Mouse (Mus musculus) neural tube, embryonic 12.5 days (tissue): ENCODE data around the gene Irf8. TPM values are rescaled to one million over a fixed set of nuclear protein-coding genes. Genes with fewer than 3 reads are reported as not detected.
A peak's percentile ranks its signal among the peaks of the same experiment; 100 is the strongest.
"Not testable (repeated sequence)": the region's sequence is repeated elsewhere in the genome, so short reads cannot be mapped to it uniquely, and the experiment has no call there.

Source experiments
- ATAC-seq: fragments of 200-750 bp; cut with Nextera tagmentation; 2 replicates; pipeline ENCODE4 v1.8.0; 2017; ENCODE audit warnings: low read depth, mild to moderate bottlenecking, moderate TSS enrichment, moderate library complexity; ENCODE audit not compliant: low FRiP score
- H3K27ac ChIP-seq: fragments of 300-500 bp; sonication (generic); 2 replicates; pipeline ENCODE4 v1.5.1; 2016
- H3K27me3 ChIP-seq: fragments of 300-500 bp; sonication (generic); replicated peaks from 2 replicates; pipeline ENCODE4 v1.6.1; 2016; ENCODE audit warnings: mild to moderate bottlenecking
- H3K36me3 ChIP-seq: fragments of 300-500 bp; sonication (generic); 2 replicates; pipeline ENCODE4 v1.6.1; 2016; ENCODE audit warnings: mild to moderate bottlenecking
- H3K4me1 ChIP-seq: fragments of 300-500 bp; sonication (generic); 2 replicates; pipeline ENCODE4 v1.6.1; 2016
- H3K4me2 ChIP-seq: fragments of 300-500 bp; sonication (generic); replicated peaks from 2 replicates; pipeline ENCODE4 v1.6.1; 2016; ENCODE audit warnings: mild to moderate bottlenecking
- H3K4me3 ChIP-seq: fragments of 300-500 bp; sonication (generic); 2 replicates; pipeline ENCODE4 v1.5.1; 2016
- H3K9ac ChIP-seq: fragments of 300-500 bp; sonication (generic); 2 replicates; pipeline ENCODE4 v1.6.1; 2016; ENCODE audit warnings: mild to moderate bottlenecking
- H3K9me3 ChIP-seq: fragments of 300-500 bp; sonication (generic); 2 replicates; pipeline ENCODE4 v1.6.1; 2016; ENCODE audit warnings: mild to moderate bottlenecking
- WGBS: fragments of 180-500 bp; shearing (Covaris S2); methylation state at CpG from one replicate; pipeline ENCODE4 v1.1.7; 2016; 5-methylcytosine and 5-hydroxymethylcytosine counted together
- polyA plus RNA-seq: library from polyadenylated mRNA; unstranded; fragments of >200 nt; fragmentation: Nextera tagmentation; extraction: Ambion mirVana; gene quantifications from 2 replicates; pipeline ENCODE4 v1.2.1, GENCODE M21; 2016

Irf8 gene
- polyA plus RNA-seq, 1 experiment from 2014 or later, result 5.5 TPM

DNA sequence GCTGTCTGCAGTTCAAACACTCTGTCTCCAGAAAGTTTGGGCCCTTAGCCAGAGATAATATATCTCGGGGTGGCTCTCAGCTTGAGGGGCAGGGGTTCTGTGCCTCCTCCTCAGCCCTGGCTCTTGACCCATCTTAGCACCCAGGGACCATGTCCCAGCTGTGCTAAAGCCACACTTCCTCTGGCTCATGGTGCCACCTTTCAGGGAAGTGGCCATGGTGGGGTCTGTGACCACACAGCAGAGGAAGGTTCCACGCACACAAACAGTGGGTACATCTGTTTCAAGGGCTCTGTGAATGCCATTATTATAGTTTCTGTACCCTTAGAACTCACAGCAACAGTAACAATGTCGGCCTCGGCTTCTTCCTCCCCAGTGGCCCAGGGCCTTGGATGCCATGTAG, 47.6 kb downstream of the Irf8 start:
- H3K27me3 ChIP-seq, result no peaks in the 10 kb centered on the region; the same call in 1 of the 2 replicates
- no peak overlapping the region for H3K4me2 ChIP-seq
- H3K27ac ChIP-seq, result no peak overlapping the region
- no peaks in the 10 kb centered on the region for H3K36me3 ChIP-seq
- H3K4me3 ChIP-seq, result no peak overlapping the region
- no peak overlapping the region for H3K9ac ChIP-seq
- no peaks in the 10 kb centered on the region for H3K9me3 ChIP-seq
- 81% methylated on average over 4 of the region's 4 CpGs for WGBS
- H3K4me1 ChIP-seq, result no peaks in the 10 kb centered on the region
- ATAC-seq, result no peak

DNA sequence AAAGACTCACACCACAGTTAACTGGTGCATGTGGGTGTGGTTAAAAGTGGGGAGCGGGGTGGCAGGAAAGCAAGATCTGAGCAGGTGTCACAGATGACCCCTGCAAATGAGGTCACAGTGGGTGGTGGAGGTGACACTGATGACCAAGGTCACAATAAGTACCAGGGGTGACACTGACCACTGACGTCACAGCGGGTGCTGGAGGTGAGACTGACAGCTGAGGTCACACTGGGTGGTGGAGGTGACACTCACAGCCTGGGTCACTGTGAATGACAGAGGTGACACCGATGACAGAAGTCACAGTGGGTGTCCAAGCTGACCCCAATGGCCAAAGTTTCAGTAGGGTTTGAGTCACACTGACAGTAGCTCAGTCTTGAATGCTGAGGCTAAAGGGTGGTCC, 50.6 kb downstream of the Irf8 start:
- Histone ChIP-seq H3K4me3 (no peak overlapping the region), H3K9ac (no peak overlapping the region), H3K9me3 (no peaks in the 10 kb centered on the region), H3K4me2 (no peak overlapping the region), H3K27ac (no peak overlapping the region), H3K36me3 (no peaks in the 10 kb centered on the region), H3K27me3 (no peaks in the 10 kb centered on the region), H3K4me1 (no peaks in the 10 kb centered on the region)
- 90% methylated on average over 4 of the region's 4 CpGs for WGBS
- no peak for ATAC-seq

DNA sequence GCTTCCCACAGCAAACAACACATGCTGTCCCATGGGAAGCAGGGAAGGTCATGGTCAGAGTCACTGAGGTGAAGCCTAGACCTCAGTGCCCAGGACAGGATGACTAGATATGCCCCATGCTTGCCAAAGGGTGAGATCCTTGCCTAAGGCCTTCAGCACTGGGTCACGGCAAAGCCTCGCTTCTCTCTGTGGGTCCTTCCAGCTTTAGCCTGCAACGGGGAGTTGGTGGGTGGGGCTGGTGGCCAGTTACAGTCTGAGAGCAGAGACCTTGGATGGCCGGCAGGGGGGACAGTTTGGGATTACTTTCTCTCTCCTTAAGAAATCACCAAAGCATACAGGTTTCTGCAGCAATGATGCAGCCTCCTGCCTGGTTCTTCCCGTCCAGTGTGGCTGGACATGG, 51.5 kb downstream of the Irf8 start:
- no peaks in the 10 kb centered on the region for H3K27me3 ChIP-seq
- H3K36me3 ChIP-seq, result no peaks in the 10 kb centered on the region
- no peak for ATAC-seq
- WGBS, result 42% methylated on average over 5 of the region's 5 CpGs
- H3K4me1 ChIP-seq, result no peaks in the 10 kb centered on the region
- no peak overlapping the region for H3K4me2 ChIP-seq
- H3K9ac ChIP-seq, result no peak overlapping the region
- no peak overlapping the region for H3K4me3 ChIP-seq
- no peak overlapping the region for H3K27ac ChIP-seq
- no peaks in the 10 kb centered on the region for H3K9me3 ChIP-seq

DNA sequence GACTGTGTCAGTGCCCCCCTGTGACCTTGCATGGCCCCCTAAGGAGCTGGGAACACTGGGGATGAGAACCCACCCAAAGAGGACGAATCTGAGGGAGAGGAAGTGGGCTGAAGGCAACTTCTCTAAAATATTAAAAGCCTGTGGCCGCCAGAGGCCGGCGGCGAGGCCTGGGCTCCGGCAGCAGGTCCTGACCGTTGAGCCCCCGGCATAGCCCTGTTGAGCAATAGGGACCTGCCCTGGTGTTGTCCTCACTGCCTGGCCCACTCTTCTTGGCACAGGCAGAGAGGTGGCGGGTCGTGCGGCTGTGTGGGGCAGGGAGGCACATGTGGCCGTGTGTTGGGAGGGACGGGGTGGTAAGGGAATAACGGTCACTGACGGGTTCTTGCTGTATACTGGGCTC, 56.6 kb downstream of the Irf8 start:
- 89% methylated on average over 15 of the region's 15 CpGs for WGBS
- Histone ChIP-seq H3K4me2 (no peak overlapping the region), H3K9me3 (no peaks in the 10 kb centered on the region), H3K27ac (no peak overlapping the region), H3K9ac (no peak overlapping the region), H3K4me3 (no peak overlapping the region), H3K27me3 (no peaks in the 10 kb centered on the region), H3K36me3 (no peaks in the 10 kb centered on the region), H3K4me1 (no peaks in the 10 kb centered on the region)
- no peak for ATAC-seq

DNA sequence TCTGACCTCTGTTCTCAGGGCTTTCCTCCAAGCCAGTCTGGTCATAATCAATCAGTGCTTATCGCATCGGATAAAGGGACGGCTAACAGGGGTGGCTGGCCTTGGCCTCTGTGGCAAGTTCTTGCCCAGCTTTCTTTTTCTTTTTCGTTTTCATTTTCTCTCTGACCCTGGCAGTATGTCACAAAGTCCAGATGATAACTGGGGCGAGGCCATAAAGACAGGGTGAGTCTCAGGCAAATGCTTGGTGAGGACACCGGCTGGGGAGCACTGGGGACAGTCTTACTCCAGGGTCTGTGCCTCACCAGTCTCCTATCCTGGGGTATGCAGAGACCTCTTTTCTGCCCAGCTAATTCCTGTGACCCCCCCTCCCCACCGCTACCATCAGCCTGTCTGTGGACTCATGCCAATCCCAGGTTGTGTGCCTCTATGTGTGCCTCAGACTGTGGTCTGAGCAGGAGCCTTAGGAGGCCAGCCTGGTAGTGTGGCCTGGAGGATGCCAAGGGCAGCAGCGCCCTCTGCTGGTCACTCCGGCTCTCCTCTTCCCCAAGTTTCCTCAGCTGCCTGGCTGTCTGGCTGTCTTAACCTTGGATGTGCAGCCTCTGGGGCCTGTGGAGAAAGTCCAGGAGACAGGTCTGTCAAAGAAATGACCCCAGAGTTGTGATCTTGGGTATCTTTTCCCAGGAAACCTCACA, 59.9 kb downstream of the Irf8 start:
- Histone ChIP-seq H3K9me3 (no peaks in the 10 kb centered on the region), H3K4me1 (0 out of 2 replicates have a peak, but pooled peaks cover 2% of the 10 kb centered on the region), H3K9ac (no peak overlapping the region), H3K27me3 (peaks cover 5% of the 10 kb centered on the region; the same call in 1 of the 2 replicates), H3K36me3 (no peaks in the 10 kb centered on the region), H3K4me3 (no peak overlapping the region), H3K4me2 (no peak overlapping the region), H3K27ac (no peak overlapping the region)
- ATAC-seq, result peak; percentile 65; the same call in 1 of the 2 replicates
- 48% methylated on average over 9 of the region's 9 CpGs for WGBS

DNA sequence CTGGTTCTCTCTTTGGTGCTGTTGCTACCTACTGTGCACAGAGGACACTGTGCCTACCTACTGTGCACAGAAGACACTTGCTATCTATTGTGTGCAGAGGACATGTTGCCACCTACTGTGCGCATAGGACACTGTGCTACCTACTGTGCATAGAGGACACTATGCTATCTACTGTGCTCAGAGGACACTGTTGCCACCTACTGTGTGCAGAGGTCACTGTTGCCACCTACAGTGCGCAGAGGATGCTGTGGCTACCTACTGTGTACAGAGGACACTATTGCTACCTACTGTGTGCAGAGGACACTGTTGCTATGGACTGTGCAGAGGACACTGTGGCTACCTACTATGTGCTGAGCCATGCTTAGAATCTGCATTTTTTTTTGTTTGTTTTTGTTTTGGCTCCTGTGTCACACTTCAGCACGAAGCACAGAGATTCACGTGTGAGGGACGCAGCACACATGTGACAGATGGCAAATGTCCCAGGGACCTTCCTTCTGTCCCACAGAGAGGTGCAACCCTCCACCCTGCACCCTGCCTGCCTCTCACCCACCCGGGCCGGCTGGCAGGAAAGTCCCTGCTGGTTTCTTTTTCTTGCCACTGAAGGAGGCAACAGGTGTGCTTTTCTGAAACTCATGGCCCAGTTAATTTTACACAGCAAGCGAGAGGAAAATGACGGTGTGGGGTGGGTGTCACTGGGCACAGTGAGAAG, 61.0 kb downstream of the Irf8 start:
- Histone ChIP-seq H3K4me2 (no peak overlapping the region), H3K9ac (no peak overlapping the region), H3K27me3 (peaks cover 9% of the 10 kb centered on the region; the same call in 1 of the 2 replicates), H3K4me3 (no peak overlapping the region), H3K27ac (no peak overlapping the region), H3K4me1 (0 out of 2 replicates have a peak, but pooled peaks cover 2% of the 10 kb centered on the region), H3K36me3 (no peaks in the 10 kb centered on the region), H3K9me3 (no peaks in the 10 kb centered on the region)
- 85% methylated on average over 9 of the region's 9 CpGs for WGBS
- no peak for ATAC-seq

DNA sequence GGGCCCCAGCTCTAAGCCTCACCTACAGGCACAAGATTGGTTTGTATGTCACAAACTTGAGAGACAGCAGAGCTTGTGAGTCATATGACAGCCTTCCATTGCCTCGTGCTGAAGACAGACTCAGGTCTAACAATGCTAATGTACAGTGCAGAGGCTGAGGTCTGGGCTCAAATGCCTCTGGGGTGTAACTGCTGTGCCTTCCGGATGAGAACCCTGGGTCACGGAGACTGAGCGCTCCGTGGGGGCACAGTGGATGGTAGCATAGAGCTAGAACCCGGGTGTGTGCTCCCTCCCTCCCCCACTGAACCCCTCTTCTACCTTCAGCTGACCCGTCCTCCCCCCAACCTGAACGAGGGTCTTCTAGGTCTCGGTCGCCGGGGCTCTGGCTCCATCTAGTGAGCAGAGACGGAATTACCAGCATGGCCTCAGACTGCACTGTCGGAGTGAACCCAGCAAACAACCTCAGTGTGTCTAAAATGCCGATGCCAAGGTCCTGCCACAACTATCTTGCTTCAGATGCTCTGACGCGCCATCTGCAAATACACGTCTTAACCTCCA, 64.2 kb downstream of the Irf8 start:
- peak overlapping the region; percentile 46 for H3K4me2 ChIP-seq
- no peak overlapping the region for H3K9ac ChIP-seq
- H3K27me3 ChIP-seq, result peaks cover 11% of the 10 kb centered on the region
- H3K27ac ChIP-seq, result no peak overlapping the region
- no peaks in the 10 kb centered on the region for H3K36me3 ChIP-seq
- WGBS, result 6% methylated on average over 17 of the region's 17 CpGs
- H3K4me1 ChIP-seq, result 0 out of 2 replicates have a peak, but pooled peaks cover 2% of the 10 kb centered on the region
- no peaks in the 10 kb centered on the region for H3K9me3 ChIP-seq
- no peak overlapping the region for H3K4me3 ChIP-seq
- ATAC-seq, result peak; percentile 33; the same call in 1 of the 2 replicates

DNA sequence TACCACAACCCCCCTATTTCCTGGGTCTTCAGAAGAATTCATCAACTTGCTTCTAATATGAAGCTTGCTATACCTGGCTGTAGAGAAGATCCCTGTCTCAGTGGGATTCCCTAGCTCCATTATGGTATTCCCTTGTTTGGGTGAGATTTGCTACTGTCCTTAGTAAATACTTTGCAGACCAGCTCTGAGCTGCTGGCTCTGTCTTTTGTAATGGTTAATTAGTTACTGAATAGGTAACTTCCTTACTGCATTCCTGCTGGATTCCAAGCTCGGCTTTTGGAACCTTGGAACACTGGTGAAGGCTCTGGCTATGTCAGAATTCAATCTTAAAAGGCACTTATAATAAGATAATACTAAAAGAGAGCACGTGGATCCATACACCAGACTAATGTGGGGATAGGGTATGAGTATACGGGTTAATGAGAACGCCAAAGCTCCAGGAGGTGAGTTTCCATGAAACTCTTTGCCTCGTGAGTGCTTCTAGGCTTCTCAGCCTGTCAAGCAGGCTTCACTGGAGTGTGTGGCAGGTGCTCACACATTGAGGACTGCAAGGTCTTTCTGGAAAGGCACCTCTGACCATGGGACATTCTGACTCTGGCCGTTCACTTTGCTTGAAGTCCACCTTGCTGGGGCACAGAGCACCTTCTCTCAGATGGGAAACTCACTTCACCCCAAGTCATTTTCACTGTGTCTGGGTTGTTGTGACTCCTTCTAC, 67.7 kb downstream of the Irf8 start:
- not testable (repeated sequence) for H3K9ac ChIP-seq, H3K4me3 ChIP-seq, H3K9me3 ChIP-seq, H3K27ac ChIP-seq, ATAC-seq, H3K4me1 ChIP-seq, H3K36me3 ChIP-seq, H3K4me2 ChIP-seq
- WGBS, result 59% methylated on average over 6 of the region's 6 CpGs
- H3K27me3 ChIP-seq, result peaks cover 11% of the 10 kb centered on the region

DNA sequence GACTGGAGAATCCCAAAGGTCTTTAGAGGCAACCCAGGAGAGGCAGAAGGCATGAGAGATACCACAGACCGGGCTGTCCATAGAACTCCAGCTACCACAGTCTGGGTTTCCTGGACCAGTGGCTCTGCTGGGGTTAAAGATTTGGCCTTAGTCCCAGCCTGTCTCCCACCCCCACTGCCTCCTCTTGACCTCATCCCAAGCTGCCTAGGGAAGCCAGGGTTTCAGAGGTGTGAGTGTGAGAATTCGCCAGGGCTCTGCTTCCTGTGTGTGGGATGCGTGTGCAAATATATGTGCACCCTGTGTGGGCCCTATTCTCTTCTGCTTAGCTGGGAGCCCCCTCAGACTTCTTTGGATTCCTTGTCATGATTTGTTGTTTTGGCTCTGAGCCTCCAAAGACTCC, 68.6 kb downstream of the Irf8 start:
- no peaks in the 10 kb centered on the region for H3K36me3 ChIP-seq
- 87% methylated on average over 3 of the region's 3 CpGs for WGBS
- no peaks in the 10 kb centered on the region for H3K9me3 ChIP-seq
- H3K27ac ChIP-seq, result no peak overlapping the region
- no peak overlapping the region for H3K4me3 ChIP-seq
- no peak overlapping the region for H3K9ac ChIP-seq
- ATAC-seq, result no peak
- H3K4me2 ChIP-seq, result no peak overlapping the region
- H3K27me3 ChIP-seq, result peaks cover 11% of the 10 kb centered on the region
- H3K4me1 ChIP-seq, result 0 out of 2 replicates have a peak, but pooled peaks cover 2% of the 10 kb centered on the region

Other genes starting within 250 kb of the Irf8 start
- 53.4 and 54.7 TPM in 2 replicates for gene Gins2, start 147.1 kb upstream of the Irf8 start, polyA plus RNA-seq
- gene 1190005I06Rik, start 88.7 kb upstream of the Irf8 start, polyA plus RNA-seq, result 4.0 and 6.3 TPM in 2 replicates
- 2.4 and 6.3 TPM in 2 replicates for gene Gm27021, start 68.3 kb upstream of the Irf8 start, polyA plus RNA-seq
- 950 and 1,041 TPM in 2 replicates for gene Cox4i1, start 68.1 kb upstream of the Irf8 start, polyA plus RNA-seq
- 204 and 214 TPM in 2 replicates for gene Emc8, start 67.8 kb upstream of the Irf8 start, polyA plus RNA-seq